Mouse (Mus musculus): Measurements from ENCODE around the gene Fig4. TPM values are rescaled to one million over a fixed set of nuclear protein-coding genes. Genes with fewer than 3 reads are reported as not detected.

The Fig4 gene
- total RNA-seq, 4 experiments from 2014 or later: 23.1 to 25.6 (median 24.1) TPM

DNA sequence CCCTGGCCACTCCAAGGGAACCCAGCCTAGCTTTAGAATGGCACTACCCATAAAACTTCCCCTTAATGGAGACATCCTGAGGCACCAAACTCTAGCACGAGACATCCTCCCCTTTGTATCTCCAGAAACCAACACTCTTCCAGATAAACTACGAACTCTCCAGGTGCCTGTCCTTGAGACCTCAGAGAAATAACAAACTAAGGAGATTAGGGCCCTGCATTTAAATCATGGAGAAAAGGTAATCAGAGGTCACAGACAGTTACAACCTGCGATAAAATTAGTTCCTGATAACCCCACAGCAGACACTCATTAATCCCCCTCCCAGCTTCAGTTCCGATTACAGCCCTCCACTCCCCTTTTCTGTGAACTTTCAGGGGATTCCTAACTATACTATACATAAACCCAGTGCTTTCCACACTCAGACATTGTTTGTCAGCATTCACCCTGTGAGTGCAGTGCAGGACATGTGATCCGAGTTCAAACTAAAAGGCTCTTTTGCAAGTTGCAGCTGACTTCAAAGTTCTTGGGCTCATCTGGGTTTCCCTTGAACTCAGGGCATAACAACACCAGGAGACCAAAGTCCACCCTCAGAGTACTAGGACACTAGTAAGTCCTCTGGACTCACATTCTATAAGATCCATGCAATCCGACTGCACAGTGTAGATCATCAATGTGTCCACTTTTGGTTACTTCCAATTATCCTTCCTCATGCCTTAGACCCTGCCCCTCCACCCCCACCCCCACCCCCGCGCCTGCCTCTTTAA is 42.6 kb downstream of the Fig4 start:
- no peak for DNase-seq

DNA sequence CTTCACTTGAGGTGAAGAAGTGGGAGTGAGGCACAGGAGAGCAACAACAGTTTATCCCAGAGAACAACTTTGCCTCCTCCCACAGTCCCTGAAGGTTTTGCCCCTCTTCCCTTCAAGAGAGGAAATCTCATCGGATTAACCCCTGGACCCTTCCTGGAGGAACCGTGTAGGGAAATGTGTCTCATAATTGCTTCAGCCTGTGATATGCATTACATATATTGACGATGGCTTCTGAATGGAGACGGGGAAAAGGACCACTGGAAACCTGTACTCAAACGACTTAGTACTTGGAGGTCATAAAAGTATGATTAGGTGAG is 52.4 kb downstream of the Fig4 start:
- no peak for DNase-seq

DNA sequence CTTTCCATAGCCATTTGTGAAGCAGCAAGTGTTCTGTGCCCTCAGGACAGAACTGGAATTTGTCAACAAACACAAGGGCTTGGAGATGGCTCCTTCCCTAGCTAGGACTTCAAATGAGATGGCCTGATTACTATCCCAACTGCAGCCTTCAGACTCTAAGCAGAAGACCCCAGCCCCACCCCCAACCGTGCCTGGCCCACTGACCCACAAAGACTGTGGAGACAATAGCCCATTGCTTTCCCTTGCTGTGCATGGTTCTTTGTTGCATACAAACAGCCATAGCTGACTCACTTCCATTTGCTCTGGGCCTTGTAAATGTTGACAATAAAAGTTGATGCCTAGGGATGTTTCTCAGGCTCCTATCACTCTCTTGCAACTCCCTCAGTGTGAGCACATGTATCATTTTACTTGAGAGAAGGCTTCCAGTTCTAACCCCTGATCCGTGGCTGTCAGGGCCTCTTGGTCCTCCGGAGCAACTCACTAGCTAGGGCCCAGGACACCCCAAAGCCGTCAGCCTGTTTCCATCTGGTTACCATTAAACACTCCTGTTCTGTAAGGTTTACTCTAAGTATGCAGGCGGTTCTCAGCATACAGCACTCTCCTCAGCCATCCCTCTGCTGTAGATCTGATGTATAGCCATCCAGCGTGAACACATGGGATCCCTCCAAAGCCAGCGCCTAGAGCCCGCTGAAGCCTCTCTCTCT is 52.9 kb downstream of the Fig4 start:
- DNase-seq: no peak

GRCm38 (mm10) chr10:41249006-41249659 is 53.9 kb downstream of the Fig4 start:
- no peak for DNase-seq

GRCm38 (mm10) chr10:41247800-41248473 is 55.1 kb downstream of the Fig4 start:
- DNase-seq: no peak

GRCm38 (mm10) chr10:41246111-41246510 is 56.9 kb downstream of the Fig4 start:
- DNase-seq: no peak

DNA sequence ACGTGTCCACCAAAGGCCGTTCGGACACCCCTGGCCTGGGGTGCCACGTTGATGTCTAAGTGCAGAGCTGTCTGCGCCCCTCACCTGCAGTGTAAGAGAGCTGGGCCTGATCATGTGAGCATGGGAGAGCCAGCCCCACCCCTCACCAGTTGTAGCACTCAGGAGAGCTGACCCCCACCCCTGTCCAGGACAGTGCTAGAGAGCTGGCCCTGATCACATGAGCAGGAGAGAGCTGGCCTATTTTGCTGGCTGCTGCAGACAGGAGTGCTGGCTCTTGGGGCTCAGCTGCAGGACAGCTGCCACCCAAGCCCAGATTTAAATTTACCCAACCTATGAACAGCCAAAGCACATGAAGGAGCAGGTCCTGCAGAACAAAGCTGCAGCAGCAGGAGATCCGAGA is 57.6 kb downstream of the Fig4 start:
- DNase-seq: no peak

DNA sequence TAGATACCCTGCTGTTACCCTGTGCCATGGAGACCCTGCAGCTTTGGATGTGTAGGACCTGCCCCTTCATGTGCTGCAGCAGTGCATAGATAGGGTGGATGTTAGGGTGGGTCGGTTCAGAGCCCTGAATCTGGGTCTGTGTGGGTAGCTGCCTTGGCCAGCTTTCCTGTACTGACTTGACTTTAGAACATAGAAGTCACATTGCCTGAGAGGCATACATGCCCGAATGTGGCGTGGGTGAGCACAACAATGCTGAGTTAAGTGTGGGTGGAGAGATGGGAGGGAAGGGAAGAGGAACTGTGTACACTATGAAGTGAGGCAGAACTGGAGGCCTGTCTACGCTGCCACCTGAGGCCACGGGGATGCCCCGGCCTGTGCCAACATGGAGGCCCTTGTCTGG is 58.0 kb downstream of the Fig4 start:
- no peak for DNase-seq

GRCm38 (mm10) chr10:41243930-41244329 is 59.1 kb downstream of the Fig4 start:
- DNase-seq: no peak

DNA sequence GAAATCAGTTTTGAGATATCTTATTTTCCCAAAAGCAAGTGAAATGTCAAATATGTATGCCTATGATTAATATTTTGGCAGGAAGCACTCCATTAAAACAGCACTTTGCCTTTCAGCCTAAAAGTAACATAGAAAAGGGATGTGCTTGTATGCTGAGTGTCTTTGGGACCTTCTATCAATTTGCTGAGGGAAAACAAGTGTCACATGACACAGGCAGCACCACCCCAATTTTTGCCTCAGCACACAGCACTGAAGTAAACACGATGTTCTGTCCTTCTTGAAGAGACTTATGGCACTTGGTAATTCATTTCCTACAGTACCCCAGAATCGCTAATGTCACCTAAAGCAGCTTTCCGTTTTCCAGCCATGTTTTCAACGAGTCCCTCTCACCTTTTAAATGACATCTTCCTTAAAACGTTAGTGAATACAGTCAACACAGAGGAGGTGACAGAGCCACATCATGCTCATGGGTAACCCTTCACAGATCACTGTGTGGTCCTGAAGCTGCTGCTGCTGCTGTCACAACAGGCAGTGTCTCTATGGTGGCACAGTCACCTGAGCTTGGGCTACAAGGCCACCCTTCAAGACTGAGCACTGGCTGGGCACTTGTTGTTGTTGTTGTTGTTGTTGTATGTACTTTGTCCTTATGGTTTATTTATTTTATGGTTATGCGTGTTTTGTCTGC is 61.4 kb downstream of the Fig4 start:
- no peak for DNase-seq

GRCm38 (mm10) chr10:41241080-41241479 is 62.0 kb downstream of the Fig4 start:
- DNase-seq: no peak

- DNase-seq: no peak
These were observed 67.0 kb downstream of the Fig4 start for GRCm38 (mm10) chr10:41236020-41236419.

- DNase-seq: no peak
These were observed 67.5 kb downstream of the Fig4 start for GRCm38 (mm10) chr10:41235584-41235983.

DNA sequence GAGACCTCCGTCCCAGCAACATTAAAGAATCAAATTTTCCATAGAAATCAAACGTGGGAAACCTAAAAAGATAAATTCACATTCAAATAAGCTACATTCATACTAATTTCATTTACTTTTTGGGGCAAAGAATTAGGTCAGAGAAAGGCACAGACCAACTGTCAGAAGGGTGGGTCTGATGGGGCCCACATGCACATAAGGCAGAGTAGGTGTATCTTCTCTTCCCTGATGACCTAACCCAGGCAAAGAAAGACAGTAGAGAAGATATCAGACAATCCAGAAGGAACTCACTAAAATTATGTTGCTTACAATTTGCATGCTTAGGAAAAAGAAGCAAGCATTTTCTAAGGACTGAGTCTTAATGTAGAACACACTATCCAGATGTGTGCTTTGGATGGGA is 67.9 kb downstream of the Fig4 start:
- no peak for DNase-seq

DNA sequence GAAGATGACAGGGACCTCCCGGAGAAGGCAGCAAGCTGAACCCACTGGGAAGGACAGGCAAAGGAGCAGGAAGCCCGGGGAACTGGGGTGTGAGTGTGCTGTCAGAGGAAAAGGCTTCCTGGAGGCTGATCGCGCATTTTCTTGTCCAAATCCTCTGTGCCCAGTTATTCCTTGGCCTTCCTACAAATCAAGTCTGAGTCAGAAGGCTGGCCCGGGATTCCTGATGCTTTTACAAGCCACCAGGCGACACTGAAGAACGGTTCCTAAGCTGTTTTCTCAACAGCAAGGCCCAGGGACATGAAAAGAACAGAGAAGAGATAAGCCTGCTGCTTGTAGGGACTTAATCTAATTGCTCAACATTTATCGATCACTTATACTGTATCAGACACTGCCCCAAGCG is 68.5 kb downstream of the Fig4 start:
- DNase-seq: no peak

DNA sequence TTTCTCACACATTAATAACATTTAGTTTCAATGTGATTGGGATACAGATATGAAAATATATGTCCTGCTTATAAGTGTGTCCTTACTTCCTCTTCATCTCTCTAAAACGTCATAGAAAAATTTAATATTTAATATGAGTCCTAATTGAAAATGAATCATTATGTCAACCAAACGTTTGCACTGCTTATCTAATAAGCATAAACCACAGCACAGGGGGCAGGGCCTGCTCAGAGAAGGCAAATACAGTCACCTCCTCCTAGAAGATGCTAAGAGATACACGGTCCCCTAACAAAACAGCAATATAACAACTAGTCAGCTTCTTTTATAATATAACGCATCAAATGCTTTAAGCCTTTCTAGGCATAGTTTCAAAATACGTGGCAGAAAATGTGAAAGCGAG is 69.9 kb downstream of the Fig4 start:
- no peak for DNase-seq

- no peak for DNase-seq
These were observed 71.8 kb downstream of the Fig4 start for GRCm38 (mm10) chr10:41231163-41231835.

GRCm38 (mm10) chr10:41227626-41228025 is 75.4 kb downstream of the Fig4 start:
- no peak for DNase-seq

- no peak for DNase-seq
These were observed 79.6 kb downstream of the Fig4 start for GRCm38 (mm10) chr10:41223499-41223898.

DNA sequence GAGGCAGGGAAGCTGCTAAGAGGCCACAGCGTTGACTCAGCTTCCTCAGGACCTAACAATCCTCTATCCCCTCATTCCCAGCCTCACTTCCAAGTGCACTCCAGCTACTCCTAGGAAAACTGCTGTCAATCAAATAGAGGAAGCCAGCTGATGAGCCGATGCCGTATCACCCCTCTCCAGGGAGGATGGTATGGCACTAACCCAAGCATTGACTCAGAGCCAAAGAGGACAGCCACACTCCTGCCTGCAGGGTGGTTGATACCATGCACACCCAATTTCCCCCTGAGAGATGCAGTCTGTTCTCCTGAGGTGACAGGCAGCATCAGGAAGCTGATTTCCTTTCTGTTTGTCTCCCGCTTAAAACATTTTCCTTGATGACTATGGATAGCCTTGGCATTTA is 81.9 kb downstream of the Fig4 start:
- DNase-seq: no peak

GRCm38 (mm10) chr10:41218897-41219296 is 84.2 kb downstream of the Fig4 start:
- DNase-seq: no peak

GRCm38 (mm10) chr10:41214083-41214482 is 89.0 kb downstream of the Fig4 start:
- no peak for DNase-seq
